Mouse (Mus musculus): ENCODE results near the gene Thg1l. TPM values are rescaled to one million over a fixed set of nuclear protein-coding genes. Genes with fewer than 3 reads are reported as not detected.

Thg1l gene
- total RNA-seq, 2 experiments from 2014 or later: 6.4 to 9.8 TPM

DNA sequence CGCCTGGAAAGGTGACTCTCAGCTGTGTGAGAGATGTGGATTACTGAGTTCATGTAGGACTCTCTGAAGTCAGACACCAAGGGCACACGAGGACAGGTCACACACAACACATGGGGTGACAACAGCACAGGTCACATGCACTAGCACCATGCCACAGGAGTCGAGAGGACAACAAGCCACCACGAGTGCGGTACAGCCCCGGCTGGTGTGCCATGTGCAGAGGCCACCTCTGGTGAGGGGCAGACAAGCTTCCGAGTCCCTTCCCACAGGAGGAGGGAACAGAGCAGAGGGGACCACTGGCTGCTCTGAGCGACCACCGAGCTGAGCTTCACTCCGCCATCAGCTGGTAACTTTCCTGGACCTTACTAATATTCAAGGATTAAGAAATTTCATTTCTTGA is 22.5 kb downstream of the Thg1l start:
- DNase-seq: no peak
- intact Hi-C loops (cut with DNase I): no loop called here

DNA sequence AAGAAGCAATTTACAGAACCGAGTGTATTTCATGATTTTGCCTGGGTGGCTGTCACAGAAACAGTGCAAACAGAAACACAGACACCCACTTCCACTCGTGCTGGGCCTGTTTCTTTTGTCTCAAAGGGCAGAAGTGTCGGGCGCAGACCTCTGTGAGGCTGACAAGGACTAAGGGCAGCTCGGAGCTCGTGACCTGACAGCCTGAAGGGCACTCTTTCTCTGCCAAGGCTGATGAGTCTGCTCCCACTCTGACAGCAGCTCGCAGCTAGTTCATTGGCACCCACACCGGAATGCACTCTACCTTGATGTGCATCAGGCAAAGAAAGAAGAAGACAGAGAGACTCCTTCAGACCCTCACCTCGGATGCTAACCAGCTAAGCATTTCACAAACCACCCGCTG is 25.8 kb downstream of the Thg1l start:
- DNase-seq: no peak
- intact Hi-C loops (cut with DNase I): no loop called here

- intact Hi-C loops (cut with DNase I): loop anchor here (2.0 kb wide), 1 partner anchor 1341 kb away; no protein-coding TSS in a partner anchor
- peak; percentile 18 to 30 for DNase-seq
Observed at GRCm38 (mm10) chr11:45927456-45927855, 27.8 kb downstream of the Thg1l start.

- intact Hi-C loops (cut with DNase I): loop anchor here (2.0 kb wide), 1 partner anchor 1340 kb away; no protein-coding TSS in a partner anchor
- peak; percentile 82 to 88 for DNase-seq
Observed at GRCm38 (mm10) chr11:45926640-45927082, 28.6 kb downstream of the Thg1l start.

- intact Hi-C loops (cut with DNase I): no loop called here
- no peak for DNase-seq
Observed at GRCm38 (mm10) chr11:45925436-45925835, 29.9 kb downstream of the Thg1l start.

GRCm38 (mm10) chr11:45921480-45921898 is 33.8 kb downstream of the Thg1l start:
- no peak for DNase-seq
- intact Hi-C loops (cut with DNase I): no loop called here

- intact Hi-C loops (cut with DNase I): no loop called here
Observed at GRCm38 (mm10) chr11:45921026-45921425, 34.3 kb downstream of the Thg1l start.

GRCm38 (mm10) chr11:45918836-45919235 is 36.5 kb downstream of the Thg1l start:
- intact Hi-C loops (cut with DNase I): no loop called here
- no peak for DNase-seq

More at GRCm38 (mm10) chr11:45921026-45921425, 34.3 kb downstream of the Thg1l start:
- DNase-seq: no peak

DNA sequence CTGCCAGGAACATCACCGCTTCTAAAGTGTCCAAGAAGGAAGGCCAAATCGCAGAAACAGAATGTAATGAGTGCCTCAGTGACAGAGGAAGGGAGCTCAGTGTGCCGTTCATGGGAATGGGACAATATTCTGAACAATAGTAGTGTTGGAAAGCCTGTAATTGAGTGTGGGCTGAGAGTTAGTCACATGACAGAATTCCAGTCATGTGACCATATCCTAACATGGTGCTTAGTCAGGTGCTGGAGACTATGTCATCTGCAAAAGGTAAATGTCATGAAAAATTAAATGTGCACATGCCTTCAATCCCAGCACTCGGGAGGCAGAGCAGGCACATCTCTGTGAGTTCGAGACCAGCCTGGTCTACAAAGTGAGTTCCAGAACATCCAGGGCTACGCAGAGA is 37.3 kb downstream of the Thg1l start:
- intact Hi-C loops (cut with DNase I): no loop called here
- no peak for DNase-seq

DNA sequence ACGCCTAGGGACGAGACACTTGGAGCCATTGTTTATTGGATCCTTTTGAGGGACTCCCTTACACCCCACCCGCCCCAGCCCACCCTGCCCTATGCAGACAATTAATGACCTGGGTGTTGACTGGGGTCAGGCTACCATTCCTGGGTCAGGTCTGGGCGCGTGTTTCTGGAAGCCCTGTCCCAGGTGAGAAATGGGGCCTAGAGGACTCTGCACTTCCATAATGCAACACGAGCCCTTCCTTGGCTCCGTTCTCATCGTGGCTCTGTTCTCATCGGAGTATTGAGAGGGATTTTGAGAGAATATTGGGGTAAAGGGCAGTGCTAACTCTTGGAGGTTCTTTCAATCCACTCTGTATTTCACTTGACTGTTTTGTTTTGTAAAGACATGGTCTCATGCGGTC is 39.1 kb downstream of the Thg1l start:
- intact Hi-C loops (cut with DNase I): no loop called here
- no peak for DNase-seq

GRCm38 (mm10) chr11:45910701-45911100 is 44.6 kb downstream of the Thg1l start:
- no peak for DNase-seq
- intact Hi-C loops (cut with DNase I): no loop called here

GRCm38 (mm10) chr11:45908894-45909293 is 46.4 kb downstream of the Thg1l start:
- intact Hi-C loops (cut with DNase I): no loop called here
- no peak for DNase-seq

DNA sequence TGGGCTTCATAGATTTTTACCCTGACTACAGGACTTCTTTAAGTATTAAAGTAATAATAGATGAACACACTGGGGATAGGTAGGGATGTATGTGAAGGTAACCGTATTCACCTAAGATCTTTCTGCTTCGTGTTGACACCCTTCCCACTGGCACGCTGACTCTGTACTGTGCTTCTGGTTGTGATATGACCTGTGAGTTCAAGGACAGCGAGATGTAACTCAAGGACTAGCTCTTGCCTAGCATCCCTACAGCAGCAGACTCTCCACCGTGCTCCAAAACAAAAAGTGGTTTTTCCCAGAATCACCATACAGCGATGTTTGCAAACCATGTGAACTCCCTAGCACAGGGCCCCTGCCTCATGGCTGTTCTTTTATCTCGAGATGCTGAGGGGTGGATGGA is 47.2 kb downstream of the Thg1l start:
- DNase-seq: no peak
- intact Hi-C loops (cut with DNase I): no loop called here

- no peak for DNase-seq
Observed at GRCm38 (mm10) chr11:45907301-45907700, 48.0 kb downstream of the Thg1l start.

DNA sequence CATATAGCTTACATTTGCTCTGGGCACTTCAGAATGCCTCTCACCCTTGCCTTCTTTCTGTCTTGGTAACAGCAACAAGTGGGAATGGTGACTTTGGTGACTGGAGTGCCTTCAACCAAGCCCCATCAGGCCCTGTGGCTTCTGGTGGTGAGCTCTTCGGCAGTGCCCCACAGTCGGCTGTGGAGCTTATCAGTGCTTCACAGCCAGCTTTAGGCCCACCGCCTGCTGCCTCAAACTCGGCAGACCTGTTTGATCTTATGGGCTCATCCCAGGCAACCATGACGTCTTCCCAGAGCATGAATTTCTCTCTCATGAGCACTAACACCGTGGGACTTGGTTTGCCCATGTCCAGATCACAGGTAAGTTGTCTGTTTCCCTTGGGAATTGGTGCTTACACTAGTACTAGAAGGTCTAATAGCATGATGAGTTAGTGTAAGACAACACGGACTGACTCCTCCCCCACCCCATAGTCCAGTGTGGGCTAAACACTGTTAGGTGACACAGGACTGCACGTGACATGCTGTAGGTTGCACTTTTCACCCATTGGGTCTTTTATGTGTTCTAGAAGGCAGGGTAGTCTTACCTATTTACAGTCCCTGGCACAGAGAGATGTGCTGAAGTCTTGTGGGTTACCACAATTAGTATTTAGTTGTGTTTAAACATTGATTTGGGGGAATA is 49.0 kb downstream of the Thg1l start:
- no peak for DNase-seq
- intact Hi-C loops (cut with DNase I): no loop called here

More at GRCm38 (mm10) chr11:45907301-45907700, 48.0 kb downstream of the Thg1l start:
- intact Hi-C loops (cut with DNase I): no loop called here

- DNase-seq: peak in 1 of 2 experiments; percentile 37
- intact Hi-C loops (cut with DNase I): no loop called here
Observed at GRCm38 (mm10) chr11:45900233-45901015, 54.9 kb downstream of the Thg1l start.

DNA sequence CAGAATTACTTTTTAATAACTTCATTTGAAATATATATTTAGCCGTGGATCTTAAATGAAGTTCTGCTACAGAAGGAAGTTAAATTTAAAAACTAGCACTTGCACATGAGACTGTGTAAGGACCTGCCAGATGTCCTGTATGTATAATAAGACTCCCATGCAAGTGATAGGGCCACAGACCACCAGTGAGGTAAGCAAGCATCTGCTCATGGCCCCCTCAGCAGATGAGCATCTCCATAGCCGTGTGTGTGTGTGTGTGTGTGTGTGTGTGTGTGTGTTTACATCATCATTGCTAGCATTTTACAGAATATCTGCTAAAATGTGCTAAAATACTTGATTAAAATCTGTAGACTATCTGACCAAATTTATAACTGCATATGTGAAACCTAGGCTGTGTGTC is 57.9 kb downstream of the Thg1l start:
- intact Hi-C loops (cut with DNase I): no loop called here
- no peak for DNase-seq

Other genes with a start within 250 kb of the Thg1l start
- 10 to 100 TPM; 44.6 to 45.7 TPM for gene Clint1, start 103.4 kb downstream of the Thg1l start, total RNA-seq (2021)
- gene Lsm11, start 10.6 kb downstream of the Thg1l start, total RNA-seq (2021): 1 to 10 TPM; 6.3 to 8.1 TPM
- gene Sox30, start 24.8 kb upstream of the Thg1l start, total RNA-seq (2021): under 1 TPM; 0.24 to 0.30 TPM
- 1 to 10 TPM; 2.5 to 3.4 TPM for gene Gm12166, start 96.8 kb upstream of the Thg1l start, total RNA-seq (2021)
- gene Adam19, start 100.5 kb upstream of the Thg1l start, total RNA-seq (2021): 100 to 1,000 TPM; 115 to 153 TPM
- under 1 TPM; 0.55 to 0.89 TPM for gene Nipal4, start 211.0 kb upstream of the Thg1l start, total RNA-seq (2021)

Measured in heart, postnatal 10 days (tissue).